Mouse (Mus musculus): ENCODE measurements around the gene Ifnlr1. TPM values are rescaled to one million over a fixed set of nuclear protein-coding genes. Genes with fewer than 3 reads are reported as not detected.
A peak's percentile ranks its signal among the peaks of the same experiment; 100 is the strongest.

Gene Ifnlr1
- polyA plus RNA-seq, 2 experiments = 0.09 to 0.10 TPM

DNA sequence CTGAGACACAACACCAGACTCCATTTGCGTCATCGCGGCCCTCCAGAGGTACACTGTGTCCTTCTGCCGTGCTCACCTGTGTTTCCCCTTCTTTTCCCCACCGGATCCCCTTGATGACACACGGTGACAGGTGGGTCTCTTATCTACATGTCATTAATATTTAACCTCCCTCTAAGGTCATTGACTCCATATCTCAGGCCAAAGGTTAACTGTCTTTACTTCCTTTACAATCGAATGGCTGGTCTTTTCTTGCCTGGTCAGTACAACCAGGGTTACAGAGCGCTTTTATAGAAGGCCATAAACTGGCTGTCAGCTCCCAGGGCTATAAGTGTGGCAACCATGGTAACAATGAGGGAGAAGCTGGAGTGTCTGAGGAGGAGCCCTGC, 66.7 kb downstream of the Ifnlr1 start:
- Histone ChIP-seq H3K4me1 (replicated peaks; ENCODE audit: control insufficient read depth in 2 of 2, insufficient read depth in 2 of 2, low read length in 1 of 2) (no peaks in the 10 kb centered on the region), H3K4me3 (ENCODE audit: insufficient read depth in 1 of 2, low read depth in 2 of 2, low read length in 2 of 2) (no peak overlapping the region), H3K9me3 (ENCODE audit: control insufficient read depth, low read length) (no peaks in the 10 kb centered on the region), H3K4me2 (ENCODE audit: low read depth) (no peak overlapping the region), H3K27ac (no peak overlapping the region), H3K36me3 (replicated peaks; ENCODE audit: control insufficient read depth, insufficient read depth, low read depth) (no peaks in the 10 kb centered on the region), H3K9ac (replicated peaks) (no peak overlapping the region), H3K27me3 (ENCODE audit: control insufficient read depth, insufficient read depth, low read length) (no peaks in the 10 kb centered on the region)
- no peak for TF ChIP-seq EP300 (IDR thresholded peaks at IDR 0.05; ENCODE audit: low read depth)
- ATAC-seq (ENCODE audit: insufficient read depth) (peak; percentile 43; the same call in 1 of the 2 replicates), DNase-seq (ENCODE audit: low read depth in 3 of 3, low spot score in 3 of 3) (no peak)
- WGBS (ENCODE audit: insufficient replicate concordance) = 47% methylated on average over 8 of the region's 8 CpGs

Other genes starting within 250 kb of the Ifnlr1 start
- 0.01 and 0.02 TPM in 2 replicates for gene Stpg1, start 191.5 kb upstream of the Ifnlr1 start, polyA plus RNA-seq (2012; rRNA removed)
- gene Stpg1, start 191.5 kb upstream of the Ifnlr1 start, polyA plus RNA-seq (2014; fragmentation: Nextera tagmentation; extraction: Ambion mirVana) = 0.08 TPM in 1 of 2 replicates, not detected in the other
- gene Nipal3, start 191.2 kb upstream of the Ifnlr1 start, polyA plus RNA-seq (2012; rRNA removed) = 2.9 and 3.2 TPM in 2 replicates
- 2.5 and 3.9 TPM in 2 replicates for gene Nipal3, start 191.2 kb upstream of the Ifnlr1 start, polyA plus RNA-seq (2014; fragmentation: Nextera tagmentation; extraction: Ambion mirVana)
- gene Grhl3, start 112.7 kb upstream of the Ifnlr1 start, polyA plus RNA-seq (2012; rRNA removed) = 0.13 and 0.14 TPM in 2 replicates
- 0.11 and 0.15 TPM in 2 replicates for gene Grhl3, start 112.7 kb upstream of the Ifnlr1 start, polyA plus RNA-seq (2014; fragmentation: Nextera tagmentation; extraction: Ambion mirVana)
- 0.98 and 1.3 TPM in 2 replicates for gene Il22ra1, start 41.9 kb downstream of the Ifnlr1 start, polyA plus RNA-seq (2012; rRNA removed)
- 0.36 and 0.54 TPM in 2 replicates for gene Il22ra1, start 41.9 kb downstream of the Ifnlr1 start, polyA plus RNA-seq (2014; fragmentation: Nextera tagmentation; extraction: Ambion mirVana)
- gene Myom3, start 73.4 kb downstream of the Ifnlr1 start, polyA plus RNA-seq (2012; rRNA removed) = 0.03 and 0.06 TPM in 2 replicates
- gene Myom3, start 73.4 kb downstream of the Ifnlr1 start, polyA plus RNA-seq (2014; fragmentation: Nextera tagmentation; extraction: Ambion mirVana) = 0.04 TPM in 1 of 2 replicates, not detected in the other
- gene Srsf10, start 169.5 kb downstream of the Ifnlr1 start, polyA plus RNA-seq (2012; rRNA removed) = 33.2 and 49.6 TPM in 2 replicates
- 108 and 110 TPM in 2 replicates for gene Srsf10, start 169.5 kb downstream of the Ifnlr1 start, polyA plus RNA-seq (2014; fragmentation: Nextera tagmentation; extraction: Ambion mirVana)
- 25.4 and 43.4 TPM in 2 replicates for gene Pnrc2, start 187.6 kb downstream of the Ifnlr1 start, polyA plus RNA-seq (2012; rRNA removed)
- 80.2 and 81.9 TPM in 2 replicates for gene Pnrc2, start 187.6 kb downstream of the Ifnlr1 start, polyA plus RNA-seq (2014; fragmentation: Nextera tagmentation; extraction: Ambion mirVana)
- gene Cnr2, start 209.1 kb downstream of the Ifnlr1 start, polyA plus RNA-seq (2012; rRNA removed) = 1.6 and 2.1 TPM in 2 replicates
- 2.3 and 2.5 TPM in 2 replicates for gene Cnr2, start 209.1 kb downstream of the Ifnlr1 start, polyA plus RNA-seq (2014; fragmentation: Nextera tagmentation; extraction: Ambion mirVana)
- 8.8 and 12.0 TPM in 2 replicates for gene Fuca1, start 234.4 kb downstream of the Ifnlr1 start, polyA plus RNA-seq (2012; rRNA removed)
- gene Fuca1, start 234.4 kb downstream of the Ifnlr1 start, polyA plus RNA-seq (2014; fragmentation: Nextera tagmentation; extraction: Ambion mirVana) = 19.0 and 23.6 TPM in 2 replicates